Mouse (Mus musculus): ENCODE measurements around the gene Mon2.

DNA sequence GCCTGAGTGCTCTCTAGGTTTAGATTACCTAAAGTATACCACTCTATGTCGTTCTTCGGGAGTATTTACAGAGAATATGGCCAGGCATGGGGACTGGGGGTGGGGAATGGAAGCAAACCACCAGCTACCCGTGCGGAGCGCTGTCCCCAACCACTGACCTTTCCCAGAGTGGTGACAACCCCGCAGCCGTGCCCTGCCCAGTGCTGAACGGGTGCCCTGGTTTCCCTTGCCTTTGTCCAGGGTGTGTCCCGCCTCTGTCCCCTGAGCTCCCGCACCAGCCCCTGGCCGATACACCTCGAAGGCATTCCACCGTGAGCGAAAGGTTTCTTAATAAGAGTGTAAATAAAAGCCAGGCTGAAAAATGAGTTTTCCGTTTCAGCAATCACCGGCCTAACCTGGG lies 115.6 kb downstream of the Mon2 start:
- TF ChIP-seq POLR2A (IDR thresholded peaks at IDR 0.05; ENCODE audit: borderline replicate concordance, extremely low read depth, insufficient read depth, insufficient read length, poor library complexity, severe bottlenecking): no peak
- TF ChIP-seq CTCF (IDR thresholded peaks at IDR 0.05; ENCODE audit: borderline replicate concordance, extremely low read depth, insufficient read depth, insufficient read length): no peak

Data from brain, embryonic 14.5 days (tissue).